Mouse (Mus musculus) lung, adult 2 months (tissue): ENCODE measurements around the gene Gm15737.

Experiments
- CTCF ChIP-seq: fragments of 200-500 bp; IDR thresholded peaks from 2 replicates; pipeline ENCODE4 v1.5.1; 2011; ENCODE audit warnings: mild to moderate bottlenecking, low read length, control low read depth; ENCODE audit not compliant: insufficient read depth
- POLR2A ChIP-seq: fragments of 200-500 bp; IDR thresholded peaks from 2 replicates; pipeline ENCODE4 v1.6.1; 2011; ENCODE audit warnings: low read depth, mild to moderate bottlenecking, control low read depth, low read length, borderline replicate concordance; ENCODE audit errors: extremely low read depth

- TF ChIP-seq CTCF (no peak), POLR2A (no peak)
Measured at GRCm38 (mm10) chr6:92829148-92829547, 40.0 kb upstream of the Gm15737 start.
